Comparison of ENCODE assay signal across 15 mouse cellular contexts in genomic region chr4:151194715-151195097, GRCm38 (mm10).
DNase-seq lines count a peak whose midpoint lies in the region; ATAC-seq lines count a peak whose summit lies in the region.
"Had no signal": no experiment of that assay in that cellular context is flagged by ENCODE, and none has a peak within 500 bp of the region (broad histone marks: within the 10 kb centered on the region; RNA-seq: fewer than 3 reads in every experiment).

No protein-coding gene starts in this region.

- ATAC-seq in hindbrain, embryonic 11.5 days (ENCODE audit: low FRiP score): peak; percentile 47; the same call in 1 of the 2 replicates
- peak; percentile 49 for ATAC-seq in heart, embryonic 12.5 days (ENCODE audit: insufficient number of reproducible peaks, low FRiP score)
- ATAC-seq in hindbrain, embryonic 14.5 days (ENCODE audit: low FRiP score): peak; percentile 58; the same call in 1 of the 2 replicates
- no peak for ATAC-seq in neural tube, embryonic 15.5 days (ENCODE audit: low FRiP score)
- no peak for ATAC-seq in intestine, embryonic 15.5 days
- ATAC-seq: liver, postnatal 0 days had no signal

- H3K27me3 ChIP-seq in hindbrain, embryonic 11.5 days (ENCODE audit: control insufficient read depth, insufficient read depth, low read length): no peaks in the 10 kb centered on the region
- peaks cover 4% of the 10 kb centered on the region; the same call in 1 of the 2 replicates for H3K27me3 ChIP-seq in hindbrain, embryonic 10.5 days (ENCODE audit: insufficient read depth, poor library complexity, severe bottlenecking)
- H3K27me3 ChIP-seq in heart, embryonic 12.5 days (replicated peaks): no peaks in the 10 kb centered on the region
- no peaks in the 10 kb centered on the region for H3K27me3 ChIP-seq in hindbrain, embryonic 14.5 days (ENCODE audit: control insufficient read depth, insufficient read depth, low read length)
- no peaks in the 10 kb centered on the region for H3K27me3 ChIP-seq in neural tube, embryonic 15.5 days (replicated peaks)
- no peaks in the 10 kb centered on the region for H3K27me3 ChIP-seq in intestine, embryonic 15.5 days (replicated peaks)
- H3K27me3 ChIP-seq: CH12.LX; megakaryocyte, embryonic 14.5 days had no signal

- H3K9me3 ChIP-seq in hindbrain, embryonic 11.5 days (ENCODE audit: control insufficient read depth, low read length): no peaks in the 10 kb centered on the region
- H3K9me3 ChIP-seq in hindbrain, embryonic 10.5 days: no peaks in the 10 kb centered on the region
- H3K9me3 ChIP-seq in heart, embryonic 12.5 days (replicated peaks): no peaks in the 10 kb centered on the region
- H3K9me3 ChIP-seq in hindbrain, embryonic 14.5 days (ENCODE audit: control insufficient read depth, low read length): no peaks in the 10 kb centered on the region
- no peaks in the 10 kb centered on the region for H3K9me3 ChIP-seq in neural tube, embryonic 15.5 days (replicated peaks)
- no peaks in the 10 kb centered on the region; the same call in 1 of the 2 replicates for H3K9me3 ChIP-seq in intestine, embryonic 15.5 days
- H3K9me3 ChIP-seq: embryonic facial prominence, embryonic 13.5 days; kidney, embryonic 15.5 days had no signal

- H3K9ac ChIP-seq in hindbrain, embryonic 11.5 days (ENCODE audit: low read depth, low read length): no peak overlapping the region
- no peak overlapping the region; the same call in 1 of the 2 replicates for H3K9ac ChIP-seq in heart, embryonic 12.5 days
- no peak overlapping the region for H3K9ac ChIP-seq in hindbrain, embryonic 14.5 days
- no peak overlapping the region for H3K9ac ChIP-seq in neural tube, embryonic 15.5 days (replicated peaks)
- H3K9ac ChIP-seq in intestine, embryonic 15.5 days: no peak overlapping the region
- H3K9ac ChIP-seq: embryonic facial prominence, embryonic 13.5 days; kidney, embryonic 15.5 days; liver, postnatal 0 days had no signal

- no peaks in the 10 kb centered on the region for H3K36me3 ChIP-seq in hindbrain, embryonic 11.5 days (ENCODE audit: control insufficient read depth, insufficient read depth, low read length)
- no peaks in the 10 kb centered on the region for H3K36me3 ChIP-seq in hindbrain, embryonic 10.5 days
- no peaks in the 10 kb centered on the region for H3K36me3 ChIP-seq in heart, embryonic 12.5 days
- no peaks in the 10 kb centered on the region for H3K36me3 ChIP-seq in hindbrain, embryonic 14.5 days (replicated peaks; ENCODE audit: control insufficient read depth, insufficient read depth)
- H3K36me3 ChIP-seq in neural tube, embryonic 15.5 days: no peaks in the 10 kb centered on the region
- no peaks in the 10 kb centered on the region for H3K36me3 ChIP-seq in intestine, embryonic 15.5 days
- H3K36me3 ChIP-seq: embryonic facial prominence, embryonic 13.5 days; kidney, embryonic 15.5 days had no signal

- H3K4me2 ChIP-seq in hindbrain, embryonic 11.5 days (replicated peaks; ENCODE audit: low read depth, low read length): 0 out of 2 replicates have a peak overlapping the region, but pooled peaks have one; percentile 6
- H3K4me2 ChIP-seq in heart, embryonic 12.5 days: 0 out of 2 replicates have a peak overlapping the region, but pooled peaks have one; percentile 31
- no peak overlapping the region for H3K4me2 ChIP-seq in hindbrain, embryonic 14.5 days (replicated peaks)
- no peak overlapping the region for H3K4me2 ChIP-seq in neural tube, embryonic 15.5 days
- H3K4me2 ChIP-seq in intestine, embryonic 15.5 days (replicated peaks): no peak overlapping the region
- H3K4me2 ChIP-seq: embryonic facial prominence, embryonic 13.5 days had no signal

- 40% methylated on average over 4 of the region's 4 CpGs for WGBS in hindbrain, embryonic 11.5 days
- 33% methylated on average over 4 of the region's 4 CpGs for WGBS in hindbrain, embryonic 10.5 days
- WGBS in heart, embryonic 12.5 days: 36% methylated on average over 4 of the region's 4 CpGs
- 24% methylated on average over 4 of the region's 4 CpGs for WGBS in hindbrain, embryonic 14.5 days
- WGBS in neural tube, embryonic 15.5 days: 39% methylated on average over 4 of the region's 4 CpGs
- WGBS in intestine, embryonic 15.5 days: 52% methylated on average over 4 of the region's 4 CpGs

- no peak for DNase-seq in hindbrain, embryonic 11.5 days (ENCODE audit: low spot score)
- no peak for DNase-seq in hindbrain, embryonic 10.5 days (ENCODE audit: low spot score)
- no peak for DNase-seq in hindbrain, embryonic 14.5 days (ENCODE audit: low spot score)
- DNase-seq in cerebellum, postnatal 4 days (ENCODE audit: low spot score in 2 of 2): no peak
- DNase-seq: adrenal gland, postnatal 25 days; cerebellum, adult 11 months; liver, postnatal 0 days; right cerebral cortex, postnatal 4 days had no signal

- no peak overlapping the region for H3K4me3 ChIP-seq in hindbrain, embryonic 11.5 days (ENCODE audit: low read depth, low read length)
- no peak overlapping the region for H3K4me3 ChIP-seq in hindbrain, embryonic 10.5 days
- H3K4me3 ChIP-seq in heart, embryonic 12.5 days: no peak overlapping the region
- H3K4me3 ChIP-seq in hindbrain, embryonic 14.5 days (replicated peaks; ENCODE audit: low read length): no peak overlapping the region
- H3K4me3 ChIP-seq in neural tube, embryonic 15.5 days (replicated peaks): no peak overlapping the region
- no peak overlapping the region for H3K4me3 ChIP-seq in intestine, embryonic 15.5 days (replicated peaks)
- H3K4me3 ChIP-seq: embryonic facial prominence, embryonic 13.5 days; kidney, embryonic 15.5 days; megakaryocyte, embryonic 14.5 days had no signal

- peaks cover 2% of the 10 kb centered on the region; the same call in 1 of the 2 replicates for H3K4me1 ChIP-seq in hindbrain, embryonic 11.5 days (replicated peaks; ENCODE audit: control insufficient read depth, insufficient read depth, low read length)
- H3K4me1 ChIP-seq in hindbrain, embryonic 10.5 days (replicated peaks): peaks cover 21% of the 10 kb centered on the region
- peaks cover 20% of the 10 kb centered on the region for H3K4me1 ChIP-seq in heart, embryonic 12.5 days (replicated peaks)
- H3K4me1 ChIP-seq in hindbrain, embryonic 14.5 days (replicated peaks; ENCODE audit: control insufficient read depth, insufficient read depth, low read length): peaks cover 24% of the 10 kb centered on the region
- H3K4me1 ChIP-seq in neural tube, embryonic 15.5 days: peaks cover 18% of the 10 kb centered on the region
- no peaks in the 10 kb centered on the region for H3K4me1 ChIP-seq in intestine, embryonic 15.5 days (replicated peaks)
- H3K4me1 ChIP-seq: embryonic facial prominence, embryonic 13.5 days; megakaryocyte, embryonic 14.5 days had no signal

- no peak overlapping the region for H3K27ac ChIP-seq in hindbrain, embryonic 11.5 days (ENCODE audit: low read depth, low read length)
- no peak overlapping the region for H3K27ac ChIP-seq in hindbrain, embryonic 10.5 days
- H3K27ac ChIP-seq in heart, embryonic 12.5 days (ENCODE audit: poor library complexity, severe bottlenecking): peak overlapping the region; percentile 89
- 0 out of 2 replicates have a peak overlapping the region, but pooled peaks have one; percentile 36 for H3K27ac ChIP-seq in hindbrain, embryonic 14.5 days
- peak overlapping the region; percentile 72 for H3K27ac ChIP-seq in neural tube, embryonic 15.5 days (replicated peaks)
- no peak overlapping the region for H3K27ac ChIP-seq in intestine, embryonic 15.5 days
- H3K27ac ChIP-seq: embryonic facial prominence, embryonic 13.5 days; kidney, embryonic 15.5 days had no signal

Comparison
In these comparisons a context has a peak if more than half of its experiments do, and no peak if none do; other contexts are left out.
1. H3K27ac ChIP-seq: peak in heart, embryonic 12.5 days (single experiment), hindbrain, embryonic 14.5 days (single experiment) and neural tube, embryonic 15.5 days (single experiment); none in hindbrain, embryonic 11.5 days (single experiment), hindbrain, embryonic 10.5 days (single experiment) and intestine, embryonic 15.5 days (single experiment).
2. H3K4me2 ChIP-seq: peak in hindbrain, embryonic 11.5 days (single experiment) and heart, embryonic 12.5 days (single experiment); none in hindbrain, embryonic 14.5 days (single experiment), neural tube, embryonic 15.5 days (single experiment) and intestine, embryonic 15.5 days (single experiment).
3. ATAC-seq: peak in hindbrain, embryonic 11.5 days (single experiment), heart, embryonic 12.5 days (single experiment) and hindbrain, embryonic 14.5 days (single experiment); none in neural tube, embryonic 15.5 days (single experiment) and intestine, embryonic 15.5 days (single experiment).